Mouse (Mus musculus) lung, adult 2 months (tissue): ENCODE data around the gene Slc29a4.

Source experiments
- CTCF ChIP-seq: fragments of 200-500 bp; IDR thresholded peaks from 2 replicates; pipeline ENCODE4 v1.5.1; 2011; ENCODE audit warnings: mild to moderate bottlenecking, low read length, control low read depth; ENCODE audit not compliant: insufficient read depth
- POLR2A ChIP-seq: fragments of 200-500 bp; IDR thresholded peaks from 2 replicates; pipeline ENCODE4 v1.6.1; 2011; ENCODE audit warnings: low read depth, mild to moderate bottlenecking, control low read depth, low read length, borderline replicate concordance; ENCODE audit errors: extremely low read depth

DNA sequence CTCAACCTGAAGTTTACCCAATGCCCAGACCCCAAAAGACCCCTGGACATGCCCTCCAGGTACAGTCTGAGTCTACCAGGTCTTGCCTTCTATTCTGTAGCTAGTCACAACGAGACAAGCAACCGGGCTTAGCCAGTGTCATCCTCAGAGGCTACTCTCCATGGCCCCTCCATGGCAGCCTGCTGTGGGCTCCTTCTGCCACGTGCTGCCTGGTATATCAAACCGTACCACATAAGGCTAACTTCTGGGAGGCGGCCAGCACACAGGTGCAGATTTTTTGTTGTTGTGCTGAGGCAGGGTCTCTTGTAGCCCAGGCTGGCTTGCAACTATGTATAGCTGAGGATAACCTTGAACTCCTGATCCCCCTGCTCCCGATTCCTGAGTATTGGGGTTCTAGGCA, 23.7 kb downstream of the Slc29a4 start:
- TF ChIP-seq CTCF (no peak), POLR2A (no peak)
